Mouse (Mus musculus): ENCODE measurements around the gene Ipcef1. TPM values are rescaled to one million over a fixed set of nuclear protein-coding genes. Genes with fewer than 3 reads are reported as not detected.

Gene Ipcef1
- total RNA-seq, 2 experiments from 2014 or later, result 0.17 to 0.31 TPM

DNA sequence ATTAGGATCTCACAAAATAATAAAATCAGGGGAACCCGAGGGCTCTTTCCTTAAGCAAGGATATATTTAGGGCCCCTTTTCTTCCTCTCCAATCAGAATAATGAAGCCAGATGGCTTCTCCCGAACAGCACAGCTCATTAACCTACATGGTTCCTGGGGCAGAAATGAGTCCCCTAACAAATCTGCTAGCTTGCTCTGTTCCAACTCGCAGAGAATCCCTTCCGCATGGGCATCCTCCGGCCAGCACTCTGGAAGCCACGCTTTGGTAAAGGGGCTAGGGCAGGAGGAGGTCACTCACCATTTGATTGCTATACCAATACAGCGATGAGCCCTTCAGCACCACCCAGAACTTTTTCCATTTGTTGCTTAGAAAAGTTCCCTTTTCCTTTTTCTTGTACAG, 73.1 kb downstream of the Ipcef1 start:
- no peak for DNase-seq
- intact Hi-C loops (cut with DNase I), result no loop called here

DNA sequence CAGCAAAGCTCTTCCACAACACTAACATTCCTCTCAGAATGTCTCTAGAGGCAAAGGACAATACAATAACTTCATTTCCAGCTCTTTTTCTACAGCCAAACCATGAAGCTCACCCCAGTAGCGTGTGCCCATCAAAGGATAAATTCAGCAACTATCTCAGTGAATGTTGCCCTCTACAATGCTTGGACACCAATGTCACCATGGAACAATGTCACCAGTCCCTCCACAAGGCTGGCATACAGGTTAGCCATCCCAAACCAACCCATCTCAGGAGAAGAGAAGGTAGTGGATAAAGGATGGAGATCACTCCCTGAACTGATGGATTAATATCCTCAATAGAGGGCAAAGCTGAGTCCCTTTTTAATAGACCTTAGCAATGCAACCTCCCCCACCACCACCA, 73.5 kb downstream of the Ipcef1 start:
- DNase-seq, result no peak

DNA sequence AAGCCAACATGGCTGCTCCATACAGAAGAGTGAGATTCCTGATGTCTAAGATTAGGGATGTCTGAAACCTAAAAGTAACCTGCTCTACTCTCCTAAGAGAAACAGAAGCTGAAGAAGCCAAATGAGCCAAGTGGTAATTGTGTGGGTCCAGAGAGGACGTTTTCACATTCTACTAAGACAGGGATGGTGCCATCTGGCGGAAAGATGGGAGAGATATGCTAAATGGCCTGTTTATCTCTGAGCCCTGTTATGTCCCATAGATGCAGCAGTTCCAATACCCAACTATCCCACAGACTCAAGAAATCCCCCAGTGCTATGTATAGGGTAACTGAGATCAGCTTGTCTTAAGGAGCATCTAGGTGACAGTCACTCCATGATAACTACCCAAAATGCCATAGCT, 74.4 kb downstream of the Ipcef1 start:
- DNase-seq, result no peak
- intact Hi-C loops (cut with DNase I), result no loop called here

More for the DNA sequence above, 73.5 kb downstream of the Ipcef1 start:
- intact Hi-C loops (cut with DNase I), result no loop called here

DNA sequence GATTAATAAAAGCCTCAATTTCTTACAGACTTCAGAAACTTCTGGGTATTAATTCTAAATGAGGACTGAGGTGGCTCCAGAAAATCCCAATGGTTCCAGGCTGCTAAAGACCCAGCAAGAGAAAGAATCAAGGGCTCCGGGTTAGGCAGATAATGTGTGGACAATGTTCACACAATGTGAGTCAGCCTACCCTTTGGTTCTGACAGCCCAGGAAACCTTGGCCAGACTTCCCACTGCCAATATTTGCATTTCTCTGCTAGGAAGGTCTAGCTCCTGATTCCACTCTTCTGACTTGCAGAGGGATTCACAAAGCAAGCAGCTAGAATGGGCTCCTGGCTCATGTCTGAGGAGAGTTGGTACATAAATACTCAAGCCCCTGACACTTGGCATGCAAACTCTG, 83.9 kb downstream of the Ipcef1 start:
- intact Hi-C loops (cut with DNase I), result no loop called here
- no peak for DNase-seq

DNA sequence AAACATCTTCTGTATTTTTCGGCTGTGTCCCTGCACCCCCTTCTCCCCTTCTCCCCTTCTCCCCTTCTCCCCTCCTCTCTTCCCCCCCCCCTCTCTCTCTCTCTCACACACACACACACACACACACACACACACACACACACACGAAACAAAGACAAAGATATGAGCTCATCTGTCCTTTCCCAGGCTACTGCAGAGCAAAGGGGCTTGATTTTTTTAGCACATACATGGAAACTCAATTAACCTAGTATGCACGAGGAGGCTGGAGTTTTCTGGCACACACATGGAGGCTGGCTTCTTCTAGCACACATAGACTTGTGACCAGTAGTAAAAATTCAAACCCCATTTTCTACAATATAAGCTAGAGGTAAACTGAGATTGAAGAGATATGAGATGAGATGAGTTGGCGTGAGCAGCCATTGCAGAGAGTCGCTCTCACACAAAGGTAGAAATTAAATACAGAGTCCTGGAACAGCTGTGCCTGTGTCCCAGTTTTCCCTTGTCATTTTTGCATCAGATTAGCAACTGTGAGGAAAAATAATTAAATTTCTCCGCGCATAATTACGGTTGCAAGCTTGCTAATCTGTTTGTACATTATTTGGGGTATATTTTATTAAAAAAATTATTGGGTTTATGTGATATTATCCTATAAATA, 84.6 kb downstream of the Ipcef1 start:
- no peak for DNase-seq
- intact Hi-C loops (cut with DNase I), result no loop called here

DNA sequence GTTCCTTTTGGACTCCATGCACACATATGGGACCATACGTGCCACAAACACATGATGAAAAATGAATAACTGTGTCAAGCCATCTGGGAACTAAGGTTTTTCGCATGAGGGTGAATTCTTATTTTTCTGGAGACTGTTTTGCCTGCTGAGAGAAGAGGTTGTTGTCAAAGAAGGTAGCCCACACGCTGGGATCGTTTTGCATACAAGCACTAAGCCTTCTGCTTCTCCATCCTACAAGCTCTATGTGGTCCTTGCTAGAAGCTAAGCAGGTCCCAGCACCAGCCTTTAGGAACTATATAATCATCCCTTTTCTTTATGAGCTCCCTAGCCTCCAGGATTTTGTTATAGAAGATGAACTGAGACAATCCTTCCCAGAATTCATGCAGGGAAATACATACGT, 93.5 kb downstream of the Ipcef1 start:
- DNase-seq, result no peak
- intact Hi-C loops (cut with DNase I), result no loop called here

DNA sequence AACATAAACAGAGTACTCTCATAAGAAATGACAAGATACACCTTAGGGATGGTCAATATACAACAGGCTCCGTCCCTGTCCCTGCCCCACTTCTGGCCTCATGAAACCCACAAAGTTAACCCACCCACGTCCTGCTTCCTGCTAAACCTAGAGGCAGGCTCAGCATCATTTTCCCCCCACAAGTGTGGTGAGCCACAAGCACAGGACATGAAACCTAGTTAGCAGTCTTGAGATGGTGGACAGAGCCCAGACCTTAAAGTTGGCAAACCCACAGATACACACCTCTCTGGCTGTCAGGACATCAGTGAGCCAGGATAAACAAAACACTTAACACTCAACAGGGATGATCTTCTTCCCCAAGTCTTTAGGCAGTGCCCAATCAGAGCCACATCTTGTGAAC, 95.9 kb downstream of the Ipcef1 start:
- DNase-seq, result no peak
- intact Hi-C loops (cut with DNase I), result no loop called here

DNA sequence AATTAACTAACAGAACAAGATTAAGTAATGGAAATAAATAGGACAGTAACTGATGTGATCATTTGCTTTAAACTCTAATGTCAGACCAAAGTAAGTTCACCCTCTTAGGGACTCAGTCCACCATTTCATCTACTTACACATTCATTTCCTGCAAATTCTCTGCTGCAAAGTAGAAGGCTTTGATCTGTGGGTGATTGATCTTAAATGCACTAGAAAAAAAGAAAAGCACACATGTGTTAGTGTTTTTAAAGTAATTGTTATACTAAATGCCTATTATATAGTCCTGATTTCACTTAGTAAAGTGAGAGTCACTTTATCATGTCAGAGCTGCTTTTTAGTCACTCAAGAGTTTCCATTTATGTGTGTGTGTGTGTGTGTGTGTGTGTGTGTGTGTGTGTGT, 97.7 kb downstream of the Ipcef1 start:
- DNase-seq, result no peak
- intact Hi-C loops (cut with DNase I), result no loop called here

DNA sequence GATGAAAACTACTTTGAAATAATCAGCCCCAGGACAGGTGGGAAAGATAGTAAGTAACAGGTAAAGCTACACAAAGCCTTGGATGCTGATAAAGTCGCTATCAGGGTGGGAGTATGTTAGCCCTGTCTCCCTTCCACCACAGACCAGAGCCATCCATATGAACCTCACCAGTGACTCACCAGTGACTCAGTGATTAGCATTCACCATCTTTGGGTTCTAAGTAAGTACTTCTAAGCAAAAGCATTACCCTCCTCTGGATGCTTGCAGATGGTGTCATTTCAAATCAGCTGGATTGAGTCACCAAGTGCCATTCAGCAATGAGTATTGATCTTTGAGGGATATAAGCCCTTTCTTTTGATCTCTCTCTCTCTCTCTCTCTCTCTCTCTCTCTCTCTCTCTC, 99.2 kb downstream of the Ipcef1 start:
- DNase-seq, result no peak
- intact Hi-C loops (cut with DNase I), result no loop called here

DNA sequence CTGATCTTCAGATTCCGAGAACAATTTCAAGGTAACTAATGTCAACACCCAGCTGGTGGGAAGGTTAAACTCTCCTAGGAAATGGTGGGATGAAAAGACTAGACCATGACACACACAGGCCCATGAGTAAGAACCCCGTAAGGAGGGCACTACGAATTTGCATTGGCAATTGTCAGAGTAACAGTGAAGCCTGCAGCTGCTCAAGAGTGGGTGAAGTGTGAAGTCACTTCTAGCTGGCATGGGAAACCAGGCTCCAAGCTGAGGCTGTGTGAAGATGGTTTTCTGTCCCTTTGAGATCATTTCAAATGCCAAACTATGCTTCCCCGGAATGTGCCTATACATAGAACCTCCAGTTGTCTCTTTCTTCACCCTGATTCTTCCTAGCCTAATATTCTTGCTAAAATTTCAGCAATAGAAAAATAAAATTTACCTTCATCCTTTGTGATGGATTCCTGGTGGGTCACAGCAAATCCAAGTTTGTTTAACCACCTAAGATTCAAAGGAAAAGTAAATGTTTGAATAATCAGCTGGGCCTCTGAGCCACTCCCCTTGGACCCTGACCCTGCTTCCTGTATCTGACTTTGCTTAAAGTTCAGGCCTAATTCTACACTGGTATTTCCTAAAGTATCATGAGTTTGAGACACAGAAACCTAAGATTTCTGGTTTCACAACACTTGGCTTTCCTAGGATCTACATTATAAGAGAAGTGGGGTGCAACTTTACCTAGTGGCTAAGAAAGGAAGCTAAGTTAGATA, 115.4 kb downstream of the Ipcef1 start:
- intact Hi-C loops (cut with DNase I), result no loop called here

DNA sequence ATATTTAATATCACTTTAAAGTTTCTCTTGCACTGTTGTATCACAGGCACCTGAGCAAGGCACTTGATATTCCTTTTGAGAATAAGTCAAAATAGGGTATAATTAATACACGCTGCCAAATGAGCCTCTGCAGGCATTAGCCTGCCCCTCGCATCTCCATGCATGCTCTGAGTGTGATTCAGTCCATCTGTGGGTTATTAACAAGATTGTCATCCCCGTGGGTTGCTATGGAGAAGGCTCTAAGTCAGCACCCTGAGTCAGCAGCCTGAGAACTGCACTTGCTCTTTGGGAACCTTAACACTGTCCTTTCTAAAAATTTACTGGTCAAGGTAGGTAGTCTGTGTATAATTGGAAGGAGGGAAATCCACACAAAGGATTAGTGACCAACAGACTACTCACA, 117.5 kb downstream of the Ipcef1 start:
- no peak for DNase-seq
- intact Hi-C loops (cut with DNase I), result no loop called here

More for the DNA sequence above, 115.4 kb downstream of the Ipcef1 start:
- DNase-seq, result no peak

DNA sequence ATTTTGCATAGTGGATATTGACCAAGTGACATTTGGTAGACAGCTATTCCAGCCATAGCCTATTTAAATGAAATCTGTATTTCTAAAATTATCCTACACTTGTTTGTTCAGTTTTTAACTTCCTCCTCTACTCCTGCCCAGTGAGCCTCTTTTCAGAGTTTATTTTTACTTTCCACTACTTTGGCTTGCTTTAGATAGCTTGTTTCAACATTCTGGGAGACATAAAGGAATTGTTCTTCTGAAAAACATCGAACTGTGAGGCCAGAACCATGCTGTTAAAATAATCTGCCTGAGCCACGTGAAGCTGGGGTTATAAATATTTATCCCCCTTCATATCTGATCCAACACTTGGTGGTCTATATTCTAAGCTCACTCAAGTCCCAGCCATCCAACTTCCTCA, 121.4 kb downstream of the Ipcef1 start:
- DNase-seq, result no peak
- intact Hi-C loops (cut with DNase I), result no loop called here

DNA sequence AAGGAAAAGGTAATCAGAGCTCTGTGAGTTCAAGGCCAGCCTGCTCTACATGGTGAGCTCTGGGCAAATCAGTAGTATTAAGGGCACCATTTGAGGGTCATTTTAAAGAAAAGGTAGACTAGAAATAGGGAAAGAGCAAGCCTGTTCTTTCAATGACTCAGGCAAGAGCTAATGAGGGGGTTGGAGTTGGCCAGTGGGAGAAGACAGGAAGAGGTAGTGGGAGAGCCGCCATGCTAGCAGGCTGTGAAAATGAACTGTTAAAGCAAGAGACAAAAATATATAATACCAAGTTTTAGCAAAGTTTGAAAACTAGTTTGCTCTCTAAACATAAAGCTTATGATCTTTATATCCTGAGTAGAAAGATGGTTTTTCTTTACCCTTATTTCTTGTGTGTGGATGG, 121.9 kb downstream of the Ipcef1 start:
- intact Hi-C loops (cut with DNase I), result no loop called here
- no peak for DNase-seq

DNA sequence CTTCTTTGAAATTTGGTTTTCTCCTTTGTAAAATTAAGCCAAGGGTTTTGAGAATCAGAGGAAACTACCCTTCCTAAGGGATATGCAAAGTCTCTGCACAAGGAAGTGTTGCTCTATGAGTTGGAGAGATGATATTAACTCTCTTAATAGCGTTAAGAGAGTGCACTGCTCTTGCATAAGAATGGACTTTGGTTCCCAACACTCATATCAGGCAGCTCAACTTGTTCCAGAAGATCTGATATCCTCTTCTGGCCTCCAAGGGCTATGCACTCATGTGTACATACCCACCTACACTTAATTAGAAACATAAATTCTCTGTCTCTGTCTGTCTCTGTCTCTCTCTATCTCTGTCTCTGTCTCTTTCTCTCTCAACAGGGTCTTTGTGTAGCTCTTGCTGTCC, 123.4 kb downstream of the Ipcef1 start:
- DNase-seq, result no peak
- intact Hi-C loops (cut with DNase I), result no loop called here

DNA sequence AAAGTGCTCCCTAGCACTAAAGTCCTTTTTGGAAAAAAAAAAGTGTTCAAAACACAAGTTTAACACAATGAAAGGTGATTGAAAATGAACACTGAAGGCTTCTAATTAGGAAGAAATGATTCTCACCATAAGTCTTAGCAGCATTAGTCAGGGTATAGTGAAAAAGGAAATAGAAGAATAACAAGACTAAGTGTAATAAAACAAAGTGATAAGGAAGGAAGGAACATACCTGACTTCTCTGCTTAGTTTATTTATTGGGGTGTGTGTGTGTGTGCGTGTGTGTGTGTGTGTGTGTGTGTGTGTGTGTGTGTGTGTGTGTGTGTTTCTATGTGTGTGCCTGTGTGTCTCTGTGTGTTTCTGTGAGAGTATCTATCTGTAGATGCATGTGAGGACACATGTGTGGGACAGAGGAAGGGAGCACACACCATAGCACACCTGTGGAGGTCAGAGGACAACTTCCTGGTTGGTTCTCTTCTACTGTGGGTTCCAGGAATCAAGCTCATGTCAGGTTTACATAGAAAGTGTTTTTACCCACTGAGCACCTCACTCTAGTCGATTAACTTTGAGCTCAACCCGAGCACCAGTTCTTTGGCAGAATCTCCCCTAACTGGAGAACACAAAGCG, 124.6 kb downstream of the Ipcef1 start:
- DNase-seq, result no peak
- intact Hi-C loops (cut with DNase I), result no loop called here

DNA sequence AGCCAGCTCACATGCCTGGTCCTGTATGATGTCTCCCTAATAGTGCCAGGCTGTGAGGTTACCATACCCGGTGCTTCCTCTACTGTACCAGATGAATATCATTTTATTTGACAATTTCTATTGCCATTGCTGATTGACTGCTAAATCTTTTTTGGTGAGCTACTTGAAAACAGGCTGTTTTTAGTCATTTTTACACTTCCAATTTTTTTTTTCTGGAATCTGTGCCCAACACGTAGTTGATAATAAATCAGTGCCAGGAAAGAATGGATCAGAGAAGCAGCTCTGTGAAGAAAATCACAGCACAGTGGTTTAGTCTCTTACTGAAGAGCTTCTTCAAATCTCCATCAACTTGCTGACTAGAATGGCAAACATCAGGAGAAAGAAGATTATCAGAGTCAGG, 125.6 kb downstream of the Ipcef1 start:
- intact Hi-C loops (cut with DNase I), result no loop called here
- no peak for DNase-seq

DNA sequence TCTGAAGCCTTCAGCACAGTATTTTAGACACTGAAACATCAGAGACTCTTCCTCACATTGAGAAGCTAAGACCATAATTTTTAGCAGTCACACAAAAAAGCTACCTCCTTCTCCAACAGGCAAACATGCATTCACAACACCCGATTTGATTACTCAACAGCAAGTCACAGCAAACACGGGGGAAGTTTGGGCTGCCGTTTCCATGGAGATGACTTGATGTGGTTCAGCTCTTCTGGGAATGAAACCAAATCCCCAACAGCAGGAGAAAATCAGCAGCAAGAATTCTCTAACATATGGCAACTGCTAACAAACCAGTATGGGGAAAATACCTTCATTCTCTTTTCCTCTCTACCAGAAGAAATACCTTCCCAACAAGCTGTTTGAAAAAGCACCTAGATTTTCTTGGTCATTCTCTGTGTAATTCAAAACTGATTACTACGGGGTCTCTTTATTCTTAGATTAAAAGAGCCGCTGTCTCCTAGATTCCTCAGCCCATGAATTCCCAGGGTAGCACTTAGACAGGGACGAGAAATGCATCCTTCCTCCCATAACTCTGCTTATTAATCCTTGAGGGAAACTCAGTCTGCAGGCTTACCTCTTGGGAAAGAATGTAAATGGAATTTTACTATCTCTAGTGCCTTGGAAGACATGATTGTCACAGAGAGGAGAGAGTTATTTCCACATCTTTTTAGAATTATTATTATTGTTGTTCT, 135.6 kb downstream of the Ipcef1 start:
- intact Hi-C loops (cut with DNase I), result no loop called here
- peak; percentile 50 to 51 for DNase-seq

DNA sequence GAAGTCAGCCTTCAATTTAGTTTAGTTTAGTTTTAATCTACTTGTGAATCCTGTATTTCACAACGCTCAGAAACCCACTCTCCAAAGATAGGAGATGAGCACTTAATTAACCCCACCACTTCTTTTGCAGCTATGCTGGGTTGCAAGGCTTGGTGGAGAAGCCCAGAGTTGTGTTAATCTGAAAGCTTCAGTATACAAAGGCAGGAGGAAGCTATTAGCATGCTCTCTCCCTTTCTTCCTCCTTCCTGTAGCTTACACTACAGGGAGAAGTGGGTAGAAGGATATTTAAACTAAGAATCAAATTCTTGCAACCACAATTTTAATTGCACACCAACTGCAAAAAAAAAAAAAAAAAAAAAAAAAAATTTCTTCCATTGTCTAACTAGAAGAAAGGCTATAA, 136.3 kb downstream of the Ipcef1 start:
- no peak for DNase-seq
- intact Hi-C loops (cut with DNase I), result no loop called here

DNA sequence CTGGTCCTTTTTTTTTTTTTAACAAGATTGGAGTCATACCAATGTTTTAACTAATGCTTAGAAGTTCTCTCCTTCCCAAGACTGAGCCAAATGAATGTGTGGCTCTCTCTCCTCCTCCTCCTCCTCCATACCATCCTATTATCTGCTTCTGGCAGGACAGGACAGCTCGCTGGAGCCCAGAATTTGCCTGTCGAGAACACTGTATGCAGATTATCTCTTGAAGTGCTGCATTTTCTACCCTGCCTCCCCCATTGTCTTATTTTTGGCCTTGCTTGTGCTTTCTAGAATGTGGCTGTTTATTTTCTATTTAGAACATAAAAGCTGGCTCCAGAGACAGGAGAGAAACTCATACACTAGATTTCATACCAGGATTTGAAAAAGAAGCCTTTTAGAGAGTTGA, 142.5 kb downstream of the Ipcef1 start:
- intact Hi-C loops (cut with DNase I), result no loop called here
- DNase-seq, result no peak

DNA sequence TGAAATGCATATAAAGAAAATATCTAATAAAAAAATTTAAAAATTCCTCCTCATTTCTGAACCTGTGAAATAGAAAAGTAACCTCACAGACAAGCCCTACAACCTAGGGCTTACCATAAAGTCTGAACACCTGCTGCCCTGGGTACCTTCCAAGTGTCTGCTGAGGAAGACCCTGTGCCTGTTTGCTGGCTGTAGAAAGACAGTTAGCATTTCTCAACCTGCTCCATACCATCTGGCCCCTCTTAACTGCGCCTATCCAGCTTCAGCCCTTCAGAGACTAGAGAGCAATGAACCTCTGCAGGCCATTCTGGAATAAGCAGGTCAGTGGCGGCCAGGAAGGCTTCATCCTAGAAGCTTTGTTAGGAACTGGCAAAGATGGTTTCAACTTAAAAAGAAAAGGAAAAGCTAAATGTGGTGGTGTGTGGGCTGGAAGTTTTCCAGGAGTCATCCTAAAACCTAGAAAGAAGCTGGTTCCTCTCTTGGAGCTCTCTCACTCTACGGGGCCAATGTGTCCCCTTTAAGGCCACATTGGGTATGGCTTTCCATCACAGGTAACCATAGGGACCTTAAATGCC, 150.4 kb downstream of the Ipcef1 start:
- DNase-seq, result no peak
- intact Hi-C loops (cut with DNase I), result no loop called here

DNA sequence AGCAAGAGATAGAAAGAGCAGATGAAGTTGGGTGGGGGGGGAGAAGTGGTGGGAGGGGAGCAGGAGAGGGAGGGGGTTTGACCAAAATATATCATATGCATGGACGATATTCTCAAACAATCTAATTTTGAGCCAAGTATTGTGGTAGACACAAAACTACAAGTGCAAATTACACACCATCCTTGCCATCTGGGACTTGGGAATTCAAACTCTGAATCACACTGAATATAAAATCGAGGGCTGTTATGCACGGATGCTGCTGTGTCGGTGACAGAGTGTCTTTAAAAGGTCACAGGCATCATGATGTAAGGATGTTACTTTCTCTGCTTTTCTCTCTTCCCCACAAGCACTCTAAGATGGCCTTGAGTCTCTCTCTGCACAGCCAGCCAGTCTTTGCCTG, 152.2 kb downstream of the Ipcef1 start:
- intact Hi-C loops (cut with DNase I), result no loop called here

More for the DNA sequence above, 152.2 kb downstream of the Ipcef1 start:
- DNase-seq, result no peak
